Mouse (Mus musculus) adrenal gland, adult 2 months (tissue): Measurements from ENCODE around the gene 1700003H04Rik. TPM values are rescaled to one million over a fixed set of nuclear protein-coding genes. Genes with fewer than 3 reads are reported as not detected.

Source experiments
- DNase-seq: peaks from one replicate; pipeline ENCODE4 v3.0.0; 2021
- long read RNA-seq: library from polyadenylated mRNA; stranded (forward); transcript quantifications from one replicate; pipeline ENCODE4 v2.0.0, GENCODE M21; 2021
- polyA plus RNA-seq: library from polyadenylated mRNA; depleted of rRNA; stranded (reverse); fragments of >200 nt; gene quantifications from 2 replicates; pipeline ENCODE4 v1.2.3, GENCODE M21; 2012; rRNA removed
- total RNA-seq, 2 experiments: library from RNA; stranded (reverse); gene quantifications; 2 replicates each; pipeline ENCODE4 v1.2.3; 2021

Gene 1700003H04Rik
- total RNA-seq, result not detected
- not detected in 2 replicates for polyA plus RNA-seq
- long read RNA-seq, result 0 reads

GRCm38 (mm10) chr3:124581001-124581400 is at the start of gene 1700003H04Rik:
Gene 1700003H04Rik (minus strand): TSS chr3:124581101.
- DNase-seq, result no peak

- no peak for DNase-seq
Measured at GRCm38 (mm10) chr3:124623031-124623430, 42.1 kb upstream of the 1700003H04Rik start.

GRCm38 (mm10) chr3:124613287-124613686 is 32.4 kb upstream of the 1700003H04Rik start:
- no peak for DNase-seq

- no peak for DNase-seq
Measured at GRCm38 (mm10) chr3:124609956-124610355, 29.1 kb upstream of the 1700003H04Rik start.

GRCm38 (mm10) chr3:124606021-124606517 is 25.2 kb upstream of the 1700003H04Rik start:
- no peak for DNase-seq

GRCm38 (mm10) chr3:124605518-124605917 is 24.6 kb upstream of the 1700003H04Rik start:
- DNase-seq, result no peak

- no peak for DNase-seq
Measured at GRCm38 (mm10) chr3:124597789-124598188, 16.9 kb upstream of the 1700003H04Rik start.

- no peak for DNase-seq
Measured at GRCm38 (mm10) chr3:124587534-124587933, 6.6 kb upstream of the 1700003H04Rik start.

GRCm38 (mm10) chr3:124585761-124586160 is 4.9 kb upstream of the 1700003H04Rik start:
- no peak for DNase-seq

- no peak for DNase-seq
Measured at GRCm38 (mm10) chr3:124557317-124557716, 23.6 kb downstream of the 1700003H04Rik start.

- no peak for DNase-seq
Measured at GRCm38 (mm10) chr3:124555963-124556362, 24.9 kb downstream of the 1700003H04Rik start.

GRCm38 (mm10) chr3:124555092-124555491 is 25.8 kb downstream of the 1700003H04Rik start:
- no peak for DNase-seq

- no peak for DNase-seq
Measured at GRCm38 (mm10) chr3:124548898-124549297, 32.0 kb downstream of the 1700003H04Rik start.

GRCm38 (mm10) chr3:124538260-124538659 is 42.6 kb downstream of the 1700003H04Rik start:
- no peak for DNase-seq

- no peak for DNase-seq
Measured at GRCm38 (mm10) chr3:124536602-124537001, 44.3 kb downstream of the 1700003H04Rik start.

- no peak for DNase-seq
Measured at GRCm38 (mm10) chr3:124518786-124519185, 62.1 kb downstream of the 1700003H04Rik start.

Other genes starting within 250 kb of the 1700003H04Rik start
- gene 1700006A11Rik, start 155.1 kb downstream of the 1700003H04Rik start, total RNA-seq, result not detected
- not detected in 2 replicates for gene 1700006A11Rik, start 155.1 kb downstream of the 1700003H04Rik start, polyA plus RNA-seq